Mouse (Mus musculus): ENCODE data around the gene C8g. TPM values are rescaled to one million over a fixed set of nuclear protein-coding genes. Genes with fewer than 3 reads are reported as not detected.
A peak's percentile ranks its signal among the peaks of the same experiment; 100 is the strongest.

C8g gene
- total RNA-seq, 2 experiments from 2014 or later = 1.5 to 1.6 TPM

GRCm38 (mm10) chr2:25502726-25503125 lies 1.2 kb upstream of the C8g start:
- DNase-seq = no peak
- intact Hi-C loops (cut with DNase I) = loop anchor here (5.0 kb wide), 1 partner anchor 1400 kb away; the partner anchor contains the start of gene Surf6

GRCm38 (mm10) chr2:25500576-25501405 lies 728 bp downstream of the C8g start, which contains the start of gene Fbxw5:
TSS of gene Fbxw5 (plus strand) at chr2:25500750.
- peak; percentile 76 to 79 for DNase-seq
- intact Hi-C loops (cut with DNase I) = loop anchor here (2.0 to 5.0 kb wide), 2 partner anchors 36 to 1402 kb away; partner anchors contain the start of gene Surf6

- intact Hi-C loops (cut with DNase I) = loop anchor here (2.0 to 5.0 kb wide), 2 partner anchors 35 to 1402 kb away; partner anchors contain the start of gene Surf6
- DNase-seq = peak in 1 of 2 experiments; percentile 14
These were observed 1.4 kb downstream of the C8g start for GRCm38 (mm10) chr2:25500071-25500575.

GRCm38 (mm10) chr2:25498622-25499478 lies 2.7 kb downstream of the C8g start:
- no peak for DNase-seq
- intact Hi-C loops (cut with DNase I) = loop anchor here (5.0 kb wide), 1 partner anchor 72 kb away; the partner anchor contains the start of gene Abca2

- no peak for DNase-seq
- intact Hi-C loops (cut with DNase I) = loop anchor here (5.0 kb wide), 1 partner anchor 71 kb away; the partner anchor contains the start of gene Abca2
These were observed 3.5 kb downstream of the C8g start for GRCm38 (mm10) chr2:25497846-25498575.

- intact Hi-C loops (cut with DNase I) = loop anchor here (5.0 kb wide), 1 partner anchor 69 kb away; the partner anchor contains the start of gene Abca2
- DNase-seq = no peak
These were observed 5.1 kb downstream of the C8g start for GRCm38 (mm10) chr2:25496462-25496861.

- intact Hi-C loops (cut with DNase I) = no loop called here
- DNase-seq = no peak
These were observed 8.0 kb downstream of the C8g start, which contains the start of gene Lcn12 for GRCm38 (mm10) chr2:25493476-25493961. TSS of gene Lcn12 (minus strand) at chr2:25493911.

- DNase-seq = no peak
- intact Hi-C loops (cut with DNase I) = no loop called here
These were observed 8.5 kb downstream of the C8g start for GRCm38 (mm10) chr2:25492988-25493387.

- intact Hi-C loops (cut with DNase I) = no loop called here
- no peak for DNase-seq
These were observed 12.8 kb downstream of the C8g start for GRCm38 (mm10) chr2:25488671-25489068.

- intact Hi-C loops (cut with DNase I) = no loop called here
- no peak for DNase-seq
These were observed 13.4 kb downstream of the C8g start for GRCm38 (mm10) chr2:25487965-25488670.

GRCm38 (mm10) chr2:25484901-25485647 lies 16.4 kb downstream of the C8g start:
- no peak for DNase-seq
- intact Hi-C loops (cut with DNase I) = no loop called here

GRCm38 (mm10) chr2:25482969-25483368 lies 18.6 kb downstream of the C8g start:
- DNase-seq = peak in 1 of 2 experiments; percentile 47
- intact Hi-C loops (cut with DNase I) = loop anchor here (2.0 kb wide), 1 partner anchor 58 kb away; no protein-coding TSS in a partner anchor

- no peak for DNase-seq
- intact Hi-C loops (cut with DNase I) = no loop called here
These were observed 21.0 kb downstream of the C8g start for GRCm38 (mm10) chr2:25480541-25480940.

GRCm38 (mm10) chr2:25479551-25480311 lies 21.8 kb downstream of the C8g start:
- DNase-seq = no peak
- intact Hi-C loops (cut with DNase I) = no loop called here

- peak; percentile 45 to 47 for DNase-seq
- intact Hi-C loops (cut with DNase I) = no loop called here
These were observed 23.4 kb downstream of the C8g start for GRCm38 (mm10) chr2:25477967-25478675.

- intact Hi-C loops (cut with DNase I) = no loop called here
- DNase-seq = no peak
These were observed 24.0 kb downstream of the C8g start for GRCm38 (mm10) chr2:25477541-25477940.

GRCm38 (mm10) chr2:25472550-25472949 lies 29.0 kb downstream of the C8g start:
- intact Hi-C loops (cut with DNase I) = no loop called here
- DNase-seq = no peak
